Mouse (Mus musculus): ENCODE data around the gene Cfb.

GRCm38 (mm10) chr17:34844884-34845283 lies 17.4 kb downstream of the Cfb start:
- no peak for TF ChIP-seq CTCF (IDR thresholded peaks at IDR 0.05; ENCODE audit: extremely low read depth, insufficient read depth, low read length)
- TF ChIP-seq POLR2A (IDR thresholded peaks at IDR 0.05; ENCODE audit: extremely low read depth, insufficient read depth, low read length) = no peak
